Mouse (Mus musculus): ENCODE results near the gene Nmnat1. TPM values are rescaled to one million over a fixed set of nuclear protein-coding genes. Genes with fewer than 3 reads are reported as not detected.
"Not testable (repeated sequence)": the region's sequence is repeated elsewhere in the genome, so short reads cannot be mapped to it uniquely, and the experiment has no call there.

Nmnat1 gene
- polyA plus RNA-seq, 1 experiment = 7.1 TPM

DNA sequence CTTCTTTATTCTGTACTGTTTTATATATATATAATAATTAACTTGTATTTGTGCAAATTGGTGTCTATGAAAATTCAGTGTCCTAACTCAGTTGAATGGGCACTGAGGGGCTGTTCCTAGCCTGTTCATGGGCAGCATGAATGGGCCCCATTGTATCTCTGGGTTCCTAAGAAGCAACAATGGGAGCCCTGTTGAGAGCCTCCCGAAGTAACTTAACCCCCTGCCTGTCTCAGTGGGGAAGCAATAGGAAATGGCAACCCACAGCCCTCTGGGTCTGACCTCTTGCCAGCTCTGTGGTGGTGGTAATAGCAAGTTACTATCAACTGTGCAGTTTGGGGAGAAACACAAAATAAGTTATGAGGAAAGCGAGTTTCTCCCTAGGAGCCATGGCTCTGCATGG is 11.6 kb upstream of the Nmnat1 start:
- no peak for DNase-seq (ENCODE audit: low read depth, low spot score)
- WGBS = 68% methylated on average over 2 of the region's 2 CpGs

DNA sequence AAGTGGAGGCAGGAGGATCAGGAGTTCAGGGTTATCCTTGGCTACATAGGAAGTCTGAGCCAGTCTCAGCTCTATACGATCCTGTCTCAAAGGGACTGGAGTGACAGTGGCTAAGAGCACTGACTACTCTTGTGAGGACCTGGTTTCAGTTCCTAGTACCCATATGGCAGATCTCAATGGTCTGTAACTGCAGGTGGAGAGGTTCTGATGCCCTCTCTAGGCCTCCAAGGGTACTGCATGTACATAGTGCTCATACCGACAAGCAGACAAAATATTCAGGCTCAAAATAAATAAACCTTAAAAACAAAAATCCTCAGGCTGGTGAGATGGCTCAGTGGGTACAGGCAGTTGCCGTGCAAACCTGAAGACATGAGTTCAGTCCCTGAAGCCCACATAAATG is 6.1 kb upstream of the Nmnat1 start:
- 97% methylated on average over 3 of the region's 3 CpGs for WGBS
- DNase-seq (ENCODE audit: low read depth, low spot score) = no peak

DNA sequence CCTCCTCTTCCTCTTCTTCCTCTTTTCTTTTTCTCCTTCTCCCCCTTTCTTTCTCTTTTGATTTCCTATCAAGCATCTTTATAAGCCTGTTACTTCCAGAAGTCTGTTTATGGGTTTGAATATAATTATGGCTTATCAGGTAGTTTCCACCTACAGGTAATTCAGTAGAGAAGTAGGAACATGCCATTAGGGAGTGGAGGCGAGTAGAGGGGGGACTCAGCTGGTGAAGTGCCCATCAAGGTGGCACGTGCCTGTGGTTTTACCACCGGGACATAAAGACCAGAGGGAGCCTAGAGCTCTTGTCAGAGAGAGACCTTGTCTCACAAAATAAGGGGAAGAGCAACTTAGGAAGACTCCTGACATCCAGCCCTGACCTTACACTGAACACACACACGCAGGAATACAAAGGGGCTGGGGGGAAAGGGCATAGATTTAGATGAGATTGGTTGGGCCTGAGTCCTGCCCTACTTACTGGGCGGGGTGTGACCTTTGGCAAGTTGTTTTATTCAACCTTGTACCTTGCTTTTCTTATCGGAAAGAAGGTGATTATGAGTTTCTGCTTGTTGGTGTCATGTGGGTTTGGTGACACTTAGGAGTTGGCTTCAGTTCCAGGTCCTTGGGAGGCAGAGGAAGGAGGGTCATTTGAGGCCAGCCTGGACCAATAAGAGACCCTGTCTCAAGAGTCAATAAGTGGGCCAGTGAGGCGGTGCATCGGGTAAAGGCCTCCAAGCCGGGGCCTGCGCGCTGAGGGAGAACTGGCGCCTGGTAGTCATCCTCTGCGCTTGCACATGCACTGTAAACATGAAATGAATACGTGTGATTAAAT is 4.6 kb upstream of the Nmnat1 start:
- peak; percentile 78 for DNase-seq (ENCODE audit: low read depth, low spot score)
- WGBS = 31% methylated on average over 14 of the region's 14 CpGs

DNA sequence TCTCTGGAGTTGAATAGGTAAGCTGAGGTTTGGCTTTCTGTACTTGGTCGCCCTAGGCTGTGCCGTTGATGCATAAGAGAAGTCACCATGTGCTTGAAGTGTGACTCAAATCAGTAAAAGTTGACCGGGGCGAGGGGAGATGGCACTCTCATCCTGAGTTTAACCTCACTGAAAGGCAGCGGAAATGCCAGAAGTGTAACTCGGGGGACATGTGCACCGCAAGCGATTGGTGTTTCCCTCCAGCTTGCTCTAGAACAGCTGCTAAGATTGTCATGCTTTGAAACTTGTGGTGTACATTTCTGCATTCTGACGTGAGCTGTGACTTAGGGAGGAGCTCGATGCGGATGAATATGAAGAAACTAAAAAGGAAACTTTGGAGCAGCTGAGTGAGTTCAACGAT is 2.7 kb upstream of the Nmnat1 start:
- no peak for DNase-seq (ENCODE audit: low read depth, low spot score)
- WGBS = 94% methylated on average over 12 of the region's 12 CpGs

DNA sequence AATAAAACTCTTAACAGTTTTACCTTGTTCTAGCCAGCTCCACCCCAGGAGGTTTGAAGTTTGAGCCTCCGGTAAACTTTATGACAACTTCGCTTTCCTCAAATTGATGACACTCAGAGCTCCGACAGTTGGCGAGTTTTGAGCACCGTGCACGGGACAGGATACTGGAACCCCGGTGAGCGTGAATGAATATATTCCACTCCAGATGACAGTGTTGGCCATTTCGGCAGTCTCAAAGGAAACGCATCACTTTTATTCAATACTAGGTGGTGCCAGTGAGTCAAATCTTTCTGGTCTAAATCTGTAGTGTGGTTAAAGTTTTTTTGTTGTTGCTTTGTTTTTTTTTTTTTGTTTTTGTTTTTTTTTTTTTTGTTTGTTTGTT is 814 bp upstream of the Nmnat1 start:
- peak; percentile 39 for DNase-seq (ENCODE audit: low read depth, low spot score)
- WGBS = 0% methylated on average over 10 of the region's 10 CpGs

DNA sequence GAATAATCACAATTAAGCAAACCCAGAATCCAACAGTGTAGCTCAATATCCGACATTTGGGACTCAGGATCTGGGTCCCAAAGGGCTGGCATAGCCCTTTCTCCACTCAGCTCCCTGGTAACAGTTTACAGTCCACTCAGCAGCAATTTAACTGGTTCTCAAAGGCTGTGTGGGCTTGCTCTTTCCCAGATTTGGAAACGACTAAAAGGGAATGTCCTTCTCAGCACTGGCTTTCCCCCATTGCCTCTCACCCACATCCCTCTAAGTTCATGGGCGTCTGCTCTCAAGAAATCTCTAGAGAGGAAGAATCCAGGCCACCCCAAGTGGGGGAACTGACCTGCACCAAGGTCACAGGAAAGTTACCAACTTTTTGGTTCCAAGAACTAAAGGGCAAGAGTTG is 436 bp downstream of the Nmnat1 start:
- DNase-seq (ENCODE audit: low read depth, low spot score) = no peak
- WGBS = 47% methylated on average over 3 of the region's 3 CpGs

DNA sequence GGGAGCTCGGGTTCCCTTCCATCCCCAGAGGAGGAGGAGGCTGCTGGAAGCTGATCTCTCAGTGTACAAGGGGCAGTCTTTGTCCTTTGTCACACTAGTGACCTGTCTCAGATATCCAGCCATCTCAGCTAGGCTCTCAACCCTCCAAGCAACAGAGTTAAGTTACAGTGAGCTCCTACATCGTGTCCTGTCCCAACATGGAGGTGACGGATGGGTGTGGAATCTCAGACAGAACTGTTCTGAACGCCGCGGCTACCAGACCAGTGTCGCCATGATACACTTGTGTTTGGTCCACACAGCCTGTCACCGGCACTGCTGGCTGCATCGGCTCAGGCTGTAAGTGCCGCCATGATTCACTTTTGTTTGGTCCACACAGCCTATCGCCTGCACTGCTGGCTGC is 7.9 kb downstream of the Nmnat1 start, which contains the start of gene Tmem274:
Gene Tmem274, plus strand, starts transcription at position 301 of the 400 bp plus-strand sequence.
- WGBS = 87% methylated on average over 11 of the region's 11 CpGs
- no peak for DNase-seq (ENCODE audit: low read depth, low spot score)

DNA sequence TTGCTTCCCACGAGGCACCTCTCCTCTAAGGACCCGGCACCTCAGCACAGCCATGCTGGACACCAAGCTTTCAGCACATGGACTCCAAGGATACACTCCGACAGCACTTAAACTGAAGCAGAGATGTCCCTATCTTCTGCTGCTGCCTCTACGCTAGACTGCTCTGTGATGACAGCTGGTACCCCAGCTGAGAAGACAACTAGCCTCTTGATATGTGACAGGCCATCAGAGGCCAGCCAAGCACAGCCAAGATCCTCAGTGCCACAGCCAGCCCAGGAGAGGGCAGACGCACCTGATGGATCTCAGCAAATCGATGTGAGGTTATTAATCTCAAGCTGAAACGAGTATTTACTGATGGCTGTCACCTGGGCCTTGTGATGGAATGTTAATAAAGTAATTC is 9.9 kb downstream of the Nmnat1 start:
- WGBS = 70% methylated on average over 7 of the region's 7 CpGs
- no peak for DNase-seq (ENCODE audit: low read depth, low spot score)

DNA sequence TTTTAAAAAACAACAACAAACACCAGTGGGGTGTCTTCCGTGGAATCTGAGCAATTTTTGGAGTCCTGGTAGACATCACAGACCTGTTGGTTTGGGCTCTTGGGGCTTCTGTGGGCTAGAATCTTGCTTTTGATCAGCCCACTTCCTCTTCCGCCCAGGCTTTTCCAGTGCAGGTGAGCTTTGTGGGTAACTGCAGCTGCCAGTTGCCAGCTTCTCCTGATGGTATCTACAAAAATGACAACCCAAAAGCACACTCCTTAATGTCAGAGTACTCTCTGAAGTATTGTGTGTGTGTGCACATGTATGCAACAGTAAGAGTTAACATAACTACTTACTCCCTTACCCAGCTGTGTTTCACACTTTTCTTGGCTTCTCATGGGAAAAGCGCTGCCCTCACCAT is 15.4 kb downstream of the Nmnat1 start:
- 84% methylated on average over 3 of the region's 3 CpGs for WGBS
- no peak for DNase-seq (ENCODE audit: low read depth, low spot score)

DNA sequence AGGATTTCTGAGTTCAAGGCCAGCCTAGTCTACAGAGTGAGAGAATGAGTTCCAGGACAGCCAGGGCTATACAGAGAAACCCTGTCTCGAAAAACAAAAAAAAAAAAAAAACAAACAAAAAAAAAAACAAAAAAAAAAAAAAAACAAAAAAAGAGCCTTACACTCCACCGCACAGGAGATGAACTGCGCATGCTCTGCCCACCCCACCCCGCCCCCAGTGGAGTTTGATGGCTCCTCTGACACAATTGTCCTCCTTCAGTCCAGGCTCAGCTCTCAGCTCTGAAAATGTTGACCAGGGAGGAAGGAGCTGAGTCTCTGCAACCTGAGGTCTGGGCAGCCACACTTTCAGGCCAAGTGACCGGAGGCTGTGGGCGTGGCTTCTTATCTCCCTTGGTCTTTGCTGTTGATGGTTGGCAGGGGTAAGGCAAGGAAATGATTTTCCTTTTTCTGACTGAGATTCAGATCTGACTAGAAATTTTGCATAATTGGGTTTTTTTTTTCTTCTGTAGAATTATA is 21.5 kb downstream of the Nmnat1 start:
- 68% methylated on average over 6 of the region's 6 CpGs for WGBS
- DNase-seq (ENCODE audit: low read depth, low spot score) = no peak

DNA sequence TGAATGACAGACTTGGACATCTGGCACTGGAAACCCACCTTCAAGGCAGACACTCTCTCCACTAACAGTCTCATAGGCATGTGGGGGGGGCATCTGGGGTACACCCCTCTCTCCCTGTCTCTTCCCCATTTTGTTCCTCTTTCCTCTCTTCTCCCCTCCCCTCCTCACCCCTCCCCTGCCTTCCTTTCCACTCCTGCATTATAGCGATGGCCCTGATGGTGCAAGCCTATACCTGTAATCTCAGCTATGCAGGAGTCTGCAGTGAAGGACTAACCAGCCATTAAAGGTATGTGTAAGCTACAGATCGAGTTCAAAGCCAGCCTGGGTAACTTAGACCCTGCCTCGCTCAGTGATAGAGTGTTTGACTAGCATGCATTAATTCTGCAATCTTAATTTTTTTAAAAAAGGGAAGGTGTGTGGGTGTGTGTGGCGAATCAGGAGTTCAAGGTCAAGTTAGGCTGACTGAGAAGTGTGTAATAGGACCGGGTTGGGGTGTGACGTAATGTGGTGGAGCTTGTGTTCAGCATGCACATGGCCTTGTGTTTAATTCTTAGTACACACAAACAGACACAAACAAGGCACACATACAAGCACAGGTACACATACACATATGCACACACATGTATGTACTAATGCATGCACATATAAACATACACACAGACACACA is 22.6 kb downstream of the Nmnat1 start:
- WGBS = 51% methylated on average over 6 of the region's 6 CpGs
- no peak for DNase-seq (ENCODE audit: low read depth, low spot score)

DNA sequence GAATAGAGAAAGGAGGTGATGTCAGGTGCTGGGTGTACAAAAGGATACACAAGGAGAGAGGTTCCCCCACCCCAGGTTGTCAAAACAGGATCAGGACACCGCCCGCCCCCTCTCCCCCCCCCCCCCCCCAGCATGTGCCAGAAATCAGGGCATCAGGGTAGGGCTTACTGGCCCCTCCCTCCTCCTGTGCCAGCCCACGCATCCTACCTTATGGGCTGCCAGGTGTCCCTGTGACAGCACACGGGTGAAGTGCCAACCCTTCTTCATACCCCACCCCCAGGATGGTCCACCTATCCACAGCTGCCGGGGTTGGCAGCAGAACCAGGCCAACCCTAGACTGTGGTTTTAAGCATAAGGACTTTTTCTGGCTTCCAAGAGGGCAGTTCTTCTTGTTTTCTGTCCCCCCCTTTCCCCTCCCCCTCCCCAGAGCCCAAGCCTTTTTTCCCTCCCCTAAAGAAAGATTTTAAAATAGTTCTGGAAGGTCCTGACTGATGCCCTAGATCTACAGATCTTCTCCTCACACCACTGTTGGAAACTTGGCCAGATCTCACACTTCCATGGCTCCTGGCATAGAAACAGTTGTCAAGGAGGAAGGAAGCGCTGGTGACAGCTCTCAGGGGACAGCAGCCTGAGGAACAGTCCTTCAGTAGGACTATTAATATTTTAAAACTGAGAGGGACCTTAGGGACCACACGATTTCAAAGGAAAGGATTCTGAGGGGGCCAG is 23.3 kb downstream of the Nmnat1 start:
- DNase-seq (ENCODE audit: low read depth, low spot score) = no peak
- WGBS = 38% methylated on average over 5 of the region's 7 CpGs

DNA sequence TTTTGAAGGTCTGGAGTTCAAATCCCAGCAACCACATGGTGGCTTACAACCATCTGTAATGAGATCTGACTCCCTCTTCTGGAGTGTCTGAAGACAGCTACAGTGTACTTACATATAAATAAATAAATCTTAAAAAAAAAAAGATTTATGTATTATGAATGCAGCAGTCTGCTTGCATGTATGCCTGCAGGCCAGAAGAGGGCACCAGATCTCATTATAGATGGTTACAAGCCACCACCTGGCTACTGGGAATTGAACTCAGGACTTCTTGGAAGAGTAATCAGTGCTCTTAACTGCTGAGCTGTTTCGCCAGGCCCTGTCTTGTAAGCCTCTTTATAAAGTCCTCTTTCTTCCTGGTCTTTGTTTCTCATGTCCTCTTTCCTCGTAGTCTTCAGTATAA is 24.5 kb downstream of the Nmnat1 start:
- 90% methylated on average over 2 of the region's 2 CpGs for WGBS
- not testable (repeated sequence) for DNase-seq (ENCODE audit: low read depth, low spot score)

DNA sequence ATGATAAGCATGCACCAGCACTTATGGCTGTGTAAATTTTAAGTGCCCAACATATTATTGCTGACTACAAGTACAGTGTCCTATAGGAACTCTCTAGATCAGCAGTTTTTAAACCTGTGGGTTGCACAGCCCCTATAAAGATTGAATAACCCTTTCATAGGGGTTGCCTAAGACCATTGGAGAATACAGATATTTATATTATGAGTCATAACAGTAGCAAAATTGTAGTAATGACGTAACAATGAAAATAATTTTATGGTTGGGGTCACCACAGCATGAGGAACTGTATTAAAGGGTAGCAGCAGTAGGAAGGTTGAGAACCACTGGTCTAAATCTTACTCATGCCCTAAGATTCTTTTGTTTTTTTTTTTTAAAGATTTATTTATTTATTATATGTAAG is 25.6 kb downstream of the Nmnat1 start:
- no peak for DNase-seq (ENCODE audit: low read depth, low spot score)
- WGBS = 47% methylated on average over 1 of the region's 1 CpGs

DNA sequence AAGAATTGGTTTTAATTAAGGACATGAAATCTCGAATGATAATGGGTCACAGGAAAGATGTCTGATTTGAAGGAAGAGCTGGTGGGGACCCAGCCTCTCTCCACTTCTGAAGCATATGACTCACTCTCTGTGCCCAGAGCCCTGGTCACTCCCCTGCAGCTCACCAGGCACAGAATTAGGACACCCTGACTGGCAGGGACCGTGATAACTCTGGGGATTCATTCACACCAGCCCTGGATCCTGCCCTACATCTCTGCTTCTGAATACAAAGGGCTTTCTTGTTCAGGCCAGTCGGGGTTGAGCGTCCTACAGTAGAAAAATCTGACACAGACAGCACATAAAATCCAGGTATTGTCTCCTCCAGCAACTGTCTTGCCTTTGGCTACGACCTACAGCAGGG is 26.5 kb downstream of the Nmnat1 start:
- no peak for DNase-seq (ENCODE audit: low read depth, low spot score)
- 57% methylated on average over 5 of the region's 5 CpGs for WGBS

DNA sequence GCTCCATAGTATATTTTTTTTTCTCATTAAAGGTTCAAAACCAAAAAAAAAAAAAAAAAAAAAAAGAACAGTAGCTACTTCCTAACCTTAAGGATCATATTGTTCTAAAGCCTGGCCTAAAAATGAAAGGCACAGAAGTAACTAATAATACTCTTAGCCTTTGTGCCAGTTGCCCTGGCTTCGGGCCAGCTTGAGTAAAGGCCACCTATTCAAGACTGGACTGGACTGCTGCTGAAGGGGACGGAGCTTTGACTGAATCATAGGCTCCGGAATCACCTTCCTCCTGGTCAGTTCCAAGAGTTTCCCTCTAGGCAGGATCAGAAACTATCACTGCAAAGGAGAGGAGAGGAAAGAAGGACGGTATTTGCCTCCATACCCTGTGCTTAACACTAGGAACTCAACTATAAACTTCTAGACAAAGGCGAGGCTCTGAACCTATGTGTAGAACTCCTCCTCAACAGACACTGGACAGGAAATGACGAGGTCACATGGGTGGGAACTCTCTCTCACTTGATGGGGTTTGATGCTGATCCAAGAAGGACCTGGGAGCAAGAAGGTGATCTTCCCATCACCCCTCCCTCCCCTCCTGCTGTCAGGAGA is 27.1 kb downstream of the Nmnat1 start:
- 37% methylated on average over 6 of the region's 6 CpGs for WGBS
- DNase-seq (ENCODE audit: low read depth, low spot score) = no peak

DNA sequence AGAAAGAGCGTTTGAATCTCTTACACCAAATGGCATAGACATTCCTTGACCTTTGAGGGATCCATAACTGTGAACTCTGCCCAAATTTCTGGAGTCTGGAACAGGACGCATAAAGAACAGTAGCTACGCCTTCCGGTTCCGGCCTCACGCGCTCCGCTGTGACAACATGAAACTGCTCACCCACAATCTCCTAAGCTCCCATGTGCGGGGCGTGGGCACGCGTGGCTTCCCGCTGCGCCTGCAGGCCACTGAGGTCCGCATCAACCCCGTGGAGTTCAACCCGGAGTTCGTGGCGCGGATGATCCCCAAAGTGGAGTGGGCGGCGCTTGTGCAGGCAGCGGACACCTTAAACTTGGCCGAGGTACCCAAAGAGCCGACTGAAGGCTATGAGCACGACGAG is 27.8 kb downstream of the Nmnat1 start:
- WGBS = 89% methylated on average over 27 of the region's 27 CpGs

DNA sequence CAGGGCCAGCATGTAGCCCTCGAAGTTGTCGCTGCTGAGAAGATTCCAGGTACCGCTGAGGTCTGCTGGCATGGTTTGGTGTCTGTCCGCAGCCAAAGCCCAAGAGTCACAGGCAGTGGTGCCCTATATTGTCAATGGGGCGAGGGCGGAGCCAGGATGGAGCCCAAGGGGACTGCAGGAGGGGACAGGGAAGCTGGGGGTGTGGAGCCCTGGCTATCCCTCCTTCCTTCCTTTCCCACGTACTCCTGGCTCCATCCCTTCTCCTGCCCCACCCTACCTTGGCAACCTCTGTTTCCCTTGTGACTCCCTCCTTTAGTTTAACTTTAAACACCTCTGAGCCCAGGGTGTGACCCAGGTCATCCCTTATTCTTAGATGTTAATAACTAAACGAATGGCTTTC is 30.1 kb downstream of the Nmnat1 start, which contains the start of gene Rbp7:
Gene Rbp7, minus strand, starts transcription at position 100 of the 400 bp plus-strand sequence.
- 30% methylated on average over 8 of the region's 8 CpGs for WGBS
- DNase-seq (ENCODE audit: low read depth, low spot score) = no peak

More for the DNA sequence above, 27.8 kb downstream of the Nmnat1 start:
- not testable (repeated sequence) for DNase-seq (ENCODE audit: low read depth, low spot score)

DNA sequence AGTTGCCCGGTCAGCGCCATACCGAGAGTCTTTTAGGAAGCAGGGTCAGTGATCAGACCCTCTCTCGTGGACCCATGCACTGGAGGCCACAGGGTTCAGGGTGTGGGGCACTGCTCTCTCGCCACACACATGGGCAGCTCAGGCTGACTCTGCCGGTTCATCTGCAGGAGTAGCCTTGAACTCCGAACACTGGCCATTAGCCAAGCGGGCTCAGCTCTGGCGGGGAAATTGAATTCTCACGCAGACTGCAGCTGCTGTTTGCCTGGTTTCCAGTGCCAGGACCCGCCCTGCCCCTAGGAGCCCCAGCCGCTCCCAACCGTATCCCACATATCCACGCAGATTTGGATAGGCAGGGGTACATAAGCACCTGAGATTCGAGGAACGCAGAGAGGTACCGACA is 30.7 kb downstream of the Nmnat1 start:
- WGBS = 43% methylated on average over 17 of the region's 17 CpGs
- DNase-seq (ENCODE audit: low read depth, low spot score) = no peak

DNA sequence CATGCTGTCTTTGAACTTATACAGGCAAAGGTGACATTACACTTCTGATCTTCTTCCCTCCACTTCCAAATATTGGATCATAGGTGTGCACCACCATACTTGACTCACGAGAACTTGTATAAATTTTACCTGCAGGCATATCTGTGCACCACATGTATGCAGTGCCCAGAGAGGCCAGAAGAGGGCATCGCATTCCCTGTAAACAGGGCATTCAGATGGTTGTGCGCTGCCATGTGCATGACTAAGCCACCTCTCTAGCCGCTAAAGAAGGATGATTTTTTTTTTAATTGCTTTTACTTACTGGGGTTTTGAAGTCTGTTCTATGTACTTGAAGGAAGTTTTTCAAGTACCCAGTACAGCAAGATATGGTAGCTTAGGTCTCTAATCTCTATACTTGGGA is 31.3 kb downstream of the Nmnat1 start:
- no peak for DNase-seq (ENCODE audit: low read depth, low spot score)

More for the DNA sequence above, 31.3 kb downstream of the Nmnat1 start:
- WGBS = 78% methylated on average over 4 of the region's 4 CpGs
